Mouse (Mus musculus) embryo, embryonic 9.5 days (tissue): Measurements from ENCODE around the gene Mrps18b.
A peak's percentile ranks its signal among the peaks of the same experiment; 100 is the strongest.

ENCODE experiments used
- DNase-seq: peaks from one replicate; pipeline ENCODE4 v3.0.0-alpha.2; 2017; ENCODE audit errors: extremely low spot score

Mrps18b gene

DNA sequence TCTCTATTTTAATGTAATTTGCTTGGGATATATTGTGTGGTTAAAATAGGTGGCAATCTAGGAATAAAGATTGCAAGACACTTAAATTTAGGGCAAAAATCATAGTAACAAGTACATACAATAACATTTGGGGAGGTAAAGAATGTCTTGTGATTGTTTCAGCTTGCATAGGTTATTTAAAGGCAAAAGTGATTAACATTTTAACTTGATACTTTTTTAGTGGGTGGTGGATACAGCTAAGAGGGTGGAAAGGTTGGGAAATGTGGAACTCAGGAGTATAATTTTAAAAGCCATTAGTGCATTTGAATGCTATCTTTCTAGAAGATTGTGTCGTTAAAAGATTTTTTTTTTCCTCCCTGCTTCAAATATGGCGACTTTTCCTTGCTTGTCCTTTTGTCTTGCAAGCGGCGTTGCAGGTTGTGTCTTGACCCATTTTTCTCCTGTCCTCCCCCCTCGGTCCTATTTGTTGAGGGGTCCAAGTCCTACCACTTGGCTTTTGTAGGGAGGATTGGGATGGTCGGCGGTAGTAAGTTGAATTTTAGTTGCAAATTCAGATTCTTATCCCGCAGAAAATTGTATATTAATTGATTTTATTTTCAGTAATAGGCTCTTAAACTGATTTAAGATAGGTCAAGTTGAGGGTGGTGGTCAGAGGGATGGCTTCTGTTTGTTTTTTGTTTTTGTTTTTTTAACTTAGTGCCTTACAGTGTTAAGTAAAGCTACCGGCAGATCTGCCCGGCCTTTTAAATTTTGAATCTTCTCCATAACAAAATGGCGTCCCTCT is 2.3 kb upstream of the Mrps18b start:
- peak; percentile 77 for DNase-seq

DNA sequence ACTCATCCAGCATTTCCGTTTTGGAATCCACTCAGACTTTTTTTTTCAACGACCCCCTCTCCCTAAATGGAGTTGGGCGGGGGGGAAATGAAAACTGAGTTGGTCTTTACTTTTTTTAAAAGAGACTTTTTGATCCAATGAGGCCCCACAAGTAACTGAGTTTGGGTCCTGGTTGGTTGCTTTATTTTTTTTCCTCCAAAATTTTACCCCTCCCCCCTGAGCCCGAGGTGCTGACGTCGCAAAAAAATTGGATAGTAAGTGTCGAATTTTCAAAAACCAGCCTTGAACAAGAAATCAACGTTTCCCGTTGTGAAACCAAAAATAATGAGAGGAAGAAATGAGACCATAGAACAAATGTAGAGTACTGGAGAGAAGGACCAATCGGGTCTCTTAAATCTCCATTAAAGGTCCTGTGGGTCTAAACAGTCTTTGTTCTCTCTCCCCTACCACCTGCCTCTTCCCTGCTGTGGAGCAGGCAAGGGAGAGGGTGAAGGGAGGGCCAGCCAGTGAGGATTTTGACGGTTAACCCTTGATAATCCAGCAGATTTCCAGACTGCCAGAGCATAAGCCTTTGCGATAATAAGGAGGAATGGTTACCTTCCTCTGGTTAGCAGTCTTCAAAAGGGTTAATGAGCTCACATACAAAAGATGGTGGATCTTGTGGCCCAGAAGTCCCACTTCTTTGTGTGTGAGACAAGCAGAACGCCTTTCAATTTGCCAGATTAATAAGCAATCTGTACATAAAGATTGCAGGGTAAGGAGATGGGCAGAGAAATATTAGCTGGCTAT is 1.5 kb upstream of the Mrps18b start:
- DNase-seq, result peak; percentile 73

DNA sequence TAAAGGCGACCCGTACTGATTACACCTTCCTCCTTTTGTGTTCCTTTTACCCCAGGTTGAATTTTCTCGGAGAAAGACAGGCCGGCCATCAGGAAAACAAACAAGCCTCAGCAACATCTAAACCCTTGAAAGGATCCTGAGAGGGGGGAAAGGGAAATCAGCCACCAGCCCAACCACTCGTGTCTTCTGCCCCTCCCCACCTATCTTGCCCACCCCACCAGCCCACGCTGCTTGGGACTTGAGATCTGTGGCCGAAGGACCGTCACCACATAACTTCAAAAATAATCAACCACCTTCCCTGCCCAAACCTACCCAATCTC is 914 bp upstream of the Mrps18b start:
- no peak for DNase-seq

DNA sequence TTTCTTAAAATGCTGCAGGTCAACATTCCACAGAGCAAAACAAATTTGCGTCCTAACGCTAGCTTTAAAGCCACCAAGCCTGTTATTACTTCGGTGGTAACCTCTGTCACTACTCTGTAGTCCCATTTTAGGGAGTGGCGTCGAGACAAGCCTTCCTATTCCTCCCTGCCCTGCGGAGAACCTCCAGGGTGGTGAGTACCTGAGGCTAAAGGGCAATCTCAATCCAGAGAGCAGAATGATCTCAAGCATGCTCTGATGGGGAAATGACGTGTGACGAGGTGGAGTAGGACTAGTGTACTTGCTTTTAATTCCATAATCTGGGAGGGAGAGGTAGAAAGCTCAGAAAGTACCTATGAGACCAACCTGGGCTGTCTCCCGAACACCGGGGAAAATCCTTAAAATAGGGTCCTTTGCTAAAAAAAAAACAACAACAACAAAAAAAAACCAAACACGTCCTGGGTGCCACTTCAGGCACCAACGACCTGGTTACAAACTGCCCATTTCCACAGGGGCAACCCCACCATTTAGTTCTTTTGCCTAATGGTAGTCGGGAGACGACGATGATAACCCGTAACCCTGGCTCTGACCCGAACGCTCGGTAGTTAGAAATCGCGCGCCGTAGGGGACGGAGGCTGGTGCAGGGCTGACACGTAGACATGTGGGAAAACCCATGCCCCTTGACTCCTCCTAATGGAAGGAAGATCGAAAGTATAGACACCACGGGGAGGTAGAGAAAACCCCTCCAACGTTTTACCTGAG is 472 bp downstream of the Mrps18b start:
- no peak for DNase-seq

DNA sequence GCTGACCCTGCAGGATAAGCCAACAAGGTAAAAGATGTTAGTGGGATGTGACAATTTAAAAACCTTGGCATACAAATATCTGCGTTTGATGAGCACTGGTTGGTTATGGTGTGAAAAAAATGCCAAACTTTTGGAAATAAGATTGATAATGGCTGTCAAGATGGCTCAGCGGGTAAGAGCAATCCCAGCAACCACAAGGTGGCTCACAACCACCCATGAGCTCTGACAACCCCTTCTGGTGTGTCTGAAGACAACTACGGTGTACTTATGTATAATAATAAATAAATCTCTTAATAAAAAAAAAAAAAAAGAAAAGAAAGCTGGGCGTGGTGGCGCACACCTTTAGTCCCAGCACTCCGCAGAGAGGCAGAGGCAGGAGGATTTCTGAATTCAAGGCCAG is 1.2 kb downstream of the Mrps18b start:
- no peak for DNase-seq

DNA sequence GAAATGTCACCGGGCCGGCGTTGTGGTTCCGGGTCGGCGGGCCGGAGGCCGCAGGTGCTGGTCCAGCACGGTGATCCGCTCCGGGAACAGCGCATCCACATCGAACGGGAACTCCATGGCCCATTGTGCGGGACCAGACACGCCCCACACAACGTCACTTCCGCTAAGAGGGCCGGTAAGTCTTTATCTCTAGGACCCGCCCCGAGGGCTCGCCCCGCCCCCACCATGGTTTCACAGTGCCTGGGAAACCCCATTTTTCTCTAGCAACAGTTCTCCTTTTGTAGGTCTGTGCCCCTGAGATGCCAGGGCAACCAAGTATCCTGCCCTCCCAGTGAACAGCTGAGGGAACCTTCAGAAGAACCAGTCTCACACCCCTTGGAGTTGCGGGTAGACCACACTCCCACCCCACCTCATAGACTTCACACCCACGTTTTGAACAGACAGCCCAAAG is 6.2 kb downstream of the Mrps18b start, which contains the start of gene Atat1:
Atat1 (minus strand) TSS at position 157 of the 451 bp plus-strand sequence.
- DNase-seq, result peak; percentile 95

DNA sequence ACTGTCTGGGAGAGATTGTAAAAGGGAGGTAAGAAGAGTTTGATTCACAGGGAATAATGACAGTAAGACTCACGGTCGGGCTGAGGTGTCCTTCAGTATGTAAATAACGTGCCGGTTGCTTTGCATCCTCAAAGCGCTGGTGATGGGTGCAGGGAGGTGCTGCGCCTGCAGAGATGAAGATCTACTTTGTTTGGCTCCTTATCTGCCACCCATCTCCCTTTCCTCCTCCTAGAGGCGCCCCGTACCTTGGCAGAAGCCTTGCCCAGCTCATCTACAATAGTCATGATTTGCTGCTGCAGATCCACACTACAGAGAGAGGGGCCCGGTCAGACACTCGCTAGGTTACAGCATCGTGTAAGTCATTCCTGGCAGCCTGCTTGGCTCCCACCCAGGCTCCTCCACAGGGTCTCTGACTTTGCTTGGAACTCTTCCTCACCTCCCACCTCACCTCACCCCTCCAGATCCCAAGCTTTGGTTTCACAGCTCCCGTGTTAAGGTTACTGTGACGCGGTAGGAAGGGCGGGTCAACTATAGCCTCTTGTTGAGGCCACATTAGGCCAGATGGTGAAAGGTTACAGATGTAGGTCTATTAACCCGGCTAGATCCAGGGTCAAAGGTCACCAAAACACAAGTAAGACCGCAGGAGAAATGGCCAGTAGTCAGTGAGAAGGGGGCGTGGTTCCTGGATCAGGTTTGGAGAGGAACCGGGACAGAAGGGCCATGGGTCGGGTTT is 6.8 kb downstream of the Mrps18b start:
- no peak for DNase-seq

DNA sequence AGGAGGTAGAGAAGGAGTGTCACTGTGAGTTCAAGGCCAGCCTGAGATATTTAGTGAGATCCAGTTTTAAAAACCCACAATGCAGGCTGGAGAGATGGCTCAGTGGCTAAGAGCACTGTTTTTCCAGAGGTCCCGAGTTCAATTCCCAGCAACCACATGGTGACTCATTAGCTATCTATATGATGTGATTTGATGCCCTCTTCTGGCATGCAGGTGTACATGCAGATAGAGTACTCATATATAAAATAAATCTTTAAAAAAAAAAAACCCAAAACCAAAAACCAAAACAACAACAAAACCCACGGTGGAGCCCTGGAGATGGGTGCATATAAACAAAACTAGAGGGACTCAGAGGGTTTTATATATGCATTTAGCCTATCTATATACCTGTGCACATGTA is 8.6 kb downstream of the Mrps18b start:
- DNase-seq, result no peak

DNA sequence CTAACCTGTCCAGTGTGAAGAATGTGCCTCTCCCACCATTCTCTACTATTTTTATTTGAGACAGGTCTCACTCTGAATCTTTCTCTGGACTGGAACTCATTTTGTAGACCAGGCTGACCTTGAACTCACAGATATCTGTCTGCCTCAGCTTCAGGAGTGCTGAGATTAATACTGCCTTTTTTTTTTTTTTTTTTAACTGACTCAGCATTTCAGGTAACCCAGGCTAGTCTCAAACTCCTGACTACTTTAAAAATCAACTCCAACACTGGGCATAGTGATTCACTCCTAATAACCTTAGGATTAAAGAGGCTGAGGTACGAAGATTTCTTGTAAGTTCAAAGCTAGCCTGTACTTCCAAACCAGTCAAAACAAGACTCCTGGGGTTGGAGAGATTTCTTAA is 10.6 kb downstream of the Mrps18b start:
- no peak for DNase-seq

DNA sequence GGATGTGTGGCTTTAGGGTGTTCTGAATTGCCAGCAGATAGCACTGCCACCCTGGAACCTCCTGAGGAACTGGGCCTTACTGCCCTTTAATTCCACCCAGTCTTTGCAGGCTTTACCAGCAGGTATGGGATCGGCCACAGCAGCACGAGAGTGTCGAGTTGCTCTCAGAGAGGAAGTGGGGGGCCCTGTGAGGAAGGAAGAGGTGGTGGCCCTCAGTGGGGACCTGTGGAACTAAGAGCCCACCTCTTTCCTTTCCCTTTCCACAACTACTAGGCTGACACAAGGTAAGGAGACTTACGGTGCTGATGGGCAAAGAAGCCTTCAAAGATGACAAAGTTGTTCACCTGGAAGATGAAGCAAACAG is 12.2 kb downstream of the Mrps18b start:
- no peak for DNase-seq

DNA sequence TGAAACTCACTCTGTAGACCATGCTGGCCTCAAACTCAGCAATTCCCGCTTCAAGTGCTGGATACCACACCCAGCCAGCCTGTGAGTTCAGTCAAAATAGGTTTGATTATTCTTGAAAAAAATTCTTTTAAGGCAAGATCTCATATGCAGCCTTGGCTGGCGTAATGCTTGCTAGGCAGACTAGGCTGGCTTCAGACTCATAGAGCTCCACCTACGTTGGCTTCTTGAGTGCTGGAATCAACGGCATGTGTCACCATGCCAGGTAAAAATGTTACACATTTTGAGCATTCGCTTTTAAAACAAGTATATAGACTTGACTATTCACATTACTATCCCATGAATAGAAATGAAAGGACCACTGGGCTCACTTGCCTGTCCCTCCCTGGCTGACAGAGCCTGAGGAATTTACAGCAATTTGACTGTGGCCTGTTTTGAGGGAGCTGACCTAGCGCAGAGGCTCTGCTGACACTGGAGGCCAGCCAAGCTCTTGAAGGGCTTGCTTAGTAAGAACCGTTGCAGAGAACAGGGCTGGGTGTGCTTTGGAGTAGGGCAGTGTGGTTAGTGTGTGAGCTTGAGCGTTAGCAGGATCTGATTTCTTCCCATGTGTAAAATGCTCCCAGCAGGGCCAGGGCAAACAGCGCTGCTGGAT is 12.7 kb downstream of the Mrps18b start:
- no peak for DNase-seq

DNA sequence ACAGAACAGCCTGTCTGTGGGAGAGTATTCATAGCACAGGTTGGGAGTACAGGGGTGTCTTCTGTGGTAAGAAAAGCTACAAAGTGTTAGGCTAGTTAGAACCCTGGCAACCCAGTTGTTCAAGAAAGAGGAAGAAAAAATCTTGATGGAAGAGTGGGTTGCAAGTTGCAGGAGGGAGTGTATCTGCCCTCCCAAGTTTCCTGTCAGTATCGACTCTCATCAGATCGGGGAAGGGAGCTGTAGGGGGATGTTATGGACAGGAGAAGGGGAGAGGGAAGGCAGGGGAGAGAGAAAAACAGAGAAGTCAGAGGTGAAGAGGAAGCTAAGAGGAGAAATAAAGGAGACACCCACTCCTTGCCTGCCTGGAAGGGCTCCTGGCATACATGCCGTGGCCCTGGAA is 15.6 kb downstream of the Mrps18b start:
- DNase-seq, result no peak

DNA sequence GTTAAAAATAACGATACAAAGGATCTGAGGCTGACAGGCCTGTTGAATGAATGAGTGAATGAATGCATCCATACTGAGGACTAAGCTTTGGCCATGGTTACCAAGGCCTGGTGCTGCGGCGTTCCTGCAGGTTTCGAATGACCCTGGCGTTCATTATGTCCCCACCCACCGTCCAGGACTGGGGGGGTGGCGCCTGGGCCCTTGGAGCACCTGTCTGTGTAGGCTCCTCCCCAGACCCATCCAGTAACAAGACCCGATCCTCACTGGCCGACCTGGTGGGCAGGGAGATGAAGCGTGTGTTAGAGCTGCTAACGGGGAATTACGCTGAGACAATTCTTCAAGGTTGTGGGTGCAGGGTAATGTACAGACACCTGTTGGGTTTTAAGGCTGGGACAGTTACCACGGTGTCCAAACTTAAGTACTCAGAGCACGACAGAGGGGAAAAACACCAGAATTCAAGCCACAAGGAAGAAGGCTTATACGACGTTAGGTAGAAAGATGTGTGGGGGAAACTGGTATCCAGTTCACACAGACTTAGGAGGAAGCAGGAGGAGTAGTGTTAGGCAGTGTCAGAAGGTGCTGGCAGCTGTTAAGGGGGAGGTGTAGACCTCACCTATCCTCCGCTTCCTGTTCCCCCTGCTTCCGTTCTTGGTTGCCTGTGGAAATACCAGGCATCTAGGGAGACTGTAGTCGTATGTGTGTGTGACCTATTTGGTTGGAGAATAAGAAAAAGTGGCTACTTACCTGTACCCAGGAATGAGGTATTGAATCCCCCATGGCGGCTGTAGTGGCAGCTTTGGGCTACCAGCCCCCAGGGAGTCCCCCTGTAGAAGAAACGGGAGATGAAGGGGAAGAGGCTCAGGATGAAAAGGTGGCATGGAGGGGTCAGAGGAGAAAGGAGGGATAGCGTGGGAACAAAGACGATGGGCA is 18.3 kb downstream of the Mrps18b start:
- no peak for DNase-seq

DNA sequence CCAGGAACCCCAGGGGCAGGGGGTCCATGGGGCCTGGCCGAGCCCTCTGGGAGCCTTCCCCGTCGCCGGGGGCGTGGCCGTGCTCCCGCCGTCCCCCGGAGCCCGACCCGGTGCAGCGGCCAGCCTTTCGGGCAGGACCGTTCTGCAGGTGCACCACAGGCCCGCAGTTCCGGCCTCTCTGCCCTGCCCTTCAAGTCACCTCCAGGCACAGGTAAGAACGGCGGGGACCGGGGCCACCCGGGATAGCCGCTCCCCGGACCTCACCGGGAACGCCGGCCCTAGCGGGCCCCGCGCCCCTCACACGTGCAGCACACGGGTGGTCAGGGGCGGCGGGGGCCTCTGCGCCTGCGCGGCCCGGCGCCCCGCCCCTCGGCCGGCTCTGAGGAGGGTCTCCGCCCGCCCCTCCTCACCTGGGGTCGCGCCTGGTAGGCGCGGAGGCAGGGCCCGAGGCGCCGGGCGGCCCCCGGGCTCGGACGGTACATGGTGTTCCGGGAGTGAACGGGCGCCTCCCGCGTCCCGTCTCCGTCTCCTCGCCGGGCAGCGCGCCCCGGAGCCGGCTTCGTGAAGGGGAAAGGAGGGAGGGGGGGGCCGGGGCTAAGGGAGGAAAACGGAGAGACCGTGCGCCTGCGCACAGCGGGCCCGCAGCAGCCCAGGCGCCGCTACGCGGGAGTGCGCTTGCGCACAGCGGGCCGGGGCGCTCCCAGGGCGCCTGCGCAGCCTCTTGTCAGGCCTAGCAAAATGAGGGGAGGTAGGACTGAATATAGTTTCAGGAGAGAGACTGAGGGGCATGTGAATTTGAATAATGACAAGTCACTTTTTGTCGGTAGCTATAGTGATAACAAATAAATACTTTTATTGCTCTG is 19.2 kb downstream of the Mrps18b start, which contains the start of gene 2310061I04Rik:
2310061I04Rik (minus strand) TSS at position 651 of the 863 bp plus-strand sequence.
- peak; percentile 93 for DNase-seq

DNA sequence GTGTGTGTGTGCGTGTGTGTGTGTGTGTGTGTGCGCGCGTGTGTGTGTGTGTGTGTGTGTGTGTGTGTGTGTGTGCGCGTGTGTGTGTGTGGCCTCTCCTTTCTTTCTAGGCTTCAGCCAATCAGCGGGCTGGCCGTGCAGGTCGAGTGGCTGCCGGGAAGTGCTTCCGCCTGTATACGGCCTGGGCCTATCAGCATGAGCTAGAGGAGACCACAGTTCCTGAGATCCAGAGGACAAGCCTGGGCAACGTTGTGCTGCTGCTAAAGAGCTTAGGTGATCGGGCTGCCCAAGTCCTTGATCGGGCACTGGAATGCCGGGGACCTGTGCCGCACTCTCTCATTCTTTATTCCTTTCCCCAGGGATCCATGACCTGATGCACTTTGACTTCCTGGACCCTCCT is 28.5 kb downstream of the Mrps18b start:
- no peak for DNase-seq

DNA sequence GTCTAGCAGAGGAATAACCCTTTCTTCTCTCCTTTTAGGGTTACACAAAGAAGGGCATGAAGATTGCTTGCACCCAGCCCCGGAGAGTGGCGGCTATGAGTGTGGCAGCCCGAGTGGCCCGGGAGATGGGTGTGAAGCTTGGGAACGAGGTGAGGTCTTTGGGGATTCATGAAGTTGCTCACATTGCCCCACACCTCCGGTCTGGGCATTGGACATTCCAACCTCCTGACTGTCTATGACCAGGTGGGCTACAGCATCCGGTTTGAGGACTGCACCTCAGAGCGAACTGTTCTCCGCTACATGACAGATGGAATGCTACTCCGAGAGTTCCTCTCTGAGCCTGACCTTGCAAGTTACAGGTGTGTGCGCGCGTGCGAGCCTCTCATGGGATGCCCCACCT is 32.4 kb downstream of the Mrps18b start:
- DNase-seq, result no peak

DNA sequence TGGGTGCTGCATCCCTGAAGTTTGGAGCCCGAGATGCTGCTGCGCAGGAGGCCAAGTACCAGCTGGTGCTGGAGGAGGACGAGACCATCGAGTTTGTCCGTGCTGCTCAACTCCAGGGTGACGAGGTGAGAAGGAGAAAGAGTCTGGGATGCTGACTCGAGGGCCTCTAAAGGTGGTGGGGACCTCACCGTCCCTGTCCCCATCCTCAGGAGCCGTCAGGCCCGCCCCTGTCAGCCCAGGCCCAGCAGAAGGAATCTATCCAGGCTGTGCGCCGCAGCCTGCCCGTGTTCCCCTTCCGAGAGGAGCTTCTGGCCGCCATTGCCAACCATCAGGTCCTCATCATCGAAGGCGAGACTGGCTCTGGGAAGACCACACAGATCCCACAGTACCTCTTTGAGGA is 33.3 kb downstream of the Mrps18b start:
- no peak for DNase-seq

DNA sequence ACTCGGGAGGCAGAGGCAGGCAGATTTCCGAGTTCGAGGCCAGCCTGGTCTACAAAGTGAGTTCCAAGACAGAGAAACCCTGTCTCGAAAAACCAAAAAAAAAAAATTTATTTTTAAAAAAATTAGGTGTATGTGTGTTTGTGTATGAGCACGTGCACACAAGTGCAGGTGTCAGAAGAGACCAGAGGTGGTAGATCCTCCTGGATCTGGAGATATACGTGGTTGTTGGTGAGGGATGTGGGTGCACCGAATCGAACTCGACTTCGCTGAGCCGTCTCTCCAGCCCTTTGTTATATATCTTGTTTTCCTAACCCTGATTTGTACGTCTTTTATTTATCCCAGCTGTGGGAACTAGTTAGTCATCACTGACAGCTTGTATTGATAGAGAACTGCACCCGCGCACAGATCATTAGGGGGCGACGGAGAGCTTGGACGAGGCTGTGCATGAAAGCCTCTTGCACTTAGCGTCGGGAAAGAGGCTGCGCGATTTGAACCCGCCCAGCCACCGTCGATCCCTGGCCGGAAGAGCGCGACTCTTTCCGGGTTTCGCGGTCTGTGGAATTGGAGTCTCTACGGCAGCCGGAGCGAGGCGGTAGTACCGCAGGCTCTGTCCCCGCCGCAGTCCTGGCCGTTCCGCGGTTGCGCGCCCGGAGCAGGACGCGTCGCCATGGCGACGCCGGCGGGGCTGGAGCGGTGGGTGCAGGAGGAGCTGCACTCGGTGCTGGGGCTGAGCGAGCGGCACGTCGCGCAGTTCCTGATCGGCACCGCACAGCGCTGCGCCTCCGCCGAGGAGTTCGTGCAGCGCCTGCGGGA is 36.7 kb downstream of the Mrps18b start, which contains the start of gene Dhx16:
Dhx16 (plus strand) TSS at position 575 of the 813 bp plus-strand sequence.
- DNase-seq, result peak; percentile 95
